Mouse (Mus musculus) liver, embryonic 14.5 days (tissue): ENCODE results near the gene Kmt5b.

Experiments used
- CTCF ChIP-seq: IDR thresholded peaks from 2 replicates; pipeline ENCODE4 v1.5.1; 2016; ENCODE audit warnings: antibody characterized with exemption, low read depth, control low read depth
- EP300 ChIP-seq: IDR thresholded peaks from 2 replicates; pipeline ENCODE4 v1.6.1; 2016; ENCODE audit warnings: antibody characterized with exemption, low read depth

DNA sequence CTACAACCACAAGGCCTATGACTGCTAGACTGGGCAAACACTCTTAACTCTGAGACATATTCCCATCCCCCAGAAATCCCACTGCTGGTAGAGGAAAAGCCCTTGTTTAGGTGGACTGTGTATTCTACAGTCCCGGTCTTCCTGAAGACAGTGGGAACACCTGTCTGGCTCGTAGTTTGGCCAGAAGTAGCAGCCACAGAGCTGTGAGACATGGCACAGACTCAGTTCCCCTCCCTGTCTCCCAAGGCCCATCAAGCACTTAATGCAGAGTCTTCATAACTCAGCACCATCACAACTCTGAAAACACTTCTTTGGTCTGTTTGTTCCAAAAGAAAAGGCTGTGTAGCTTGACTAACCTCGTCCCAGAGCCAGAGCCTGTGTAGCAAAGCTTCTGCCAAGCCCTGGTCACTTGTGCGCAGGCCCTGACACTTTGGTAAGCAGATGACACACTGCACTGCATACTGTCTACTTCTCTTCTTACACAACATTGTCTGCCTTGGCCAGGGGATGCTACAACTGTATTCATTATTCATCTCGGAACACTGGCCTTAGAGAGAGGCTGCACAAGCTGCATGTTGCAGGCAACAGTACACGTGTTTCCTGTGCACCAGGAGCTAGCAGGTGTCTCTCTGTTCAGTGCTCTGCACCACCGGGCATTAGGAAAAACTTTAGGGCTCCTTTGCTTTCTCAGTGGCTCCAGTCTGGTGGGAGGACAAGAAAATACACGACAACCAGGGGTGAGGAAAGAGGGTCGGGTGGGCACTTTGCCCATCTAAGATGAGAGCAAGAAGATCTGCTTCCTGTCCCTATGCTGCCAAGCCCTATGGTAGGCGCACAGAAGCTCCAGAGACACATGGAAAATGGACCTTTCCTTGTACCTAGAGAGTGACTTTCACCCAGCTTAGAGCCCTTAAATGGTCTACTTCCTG lies 79.7 kb downstream of the Kmt5b start:
- no peak for TF ChIP-seq CTCF
- TF ChIP-seq EP300: no peak
